Comparison of ENCODE assay signal across 19 mouse cellular contexts in genomic region chr10:67023092-67023491, GRCm38 (mm10).
"Had no signal": no experiment of that assay in that cellular context is flagged by ENCODE, and none has a peak within 500 bp of the region (broad histone marks: within the 10 kb centered on the region; RNA-seq: fewer than 3 reads in every experiment).

No protein-coding gene starts in this region.

- H3K27me3 ChIP-seq: kidney, embryonic 15.5 days; liver, embryonic 13.5 days; midbrain, embryonic 13.5 days; neural tube, embryonic 13.5 days; stomach, embryonic 15.5 days had no signal

- H3K4me3 ChIP-seq: kidney, embryonic 15.5 days; liver, embryonic 13.5 days; midbrain, embryonic 13.5 days; myocyte; neural tube, embryonic 13.5 days; stomach, embryonic 15.5 days had no signal

- DNase-seq: kidney, adult 11 months; kidney, adult 8-10 months; kidney, postnatal 10 days; kidney, postnatal 36 days; layer of hippocampus, postnatal 36 days; liver, embryonic 13.5 days; lung, adult 2 months; lung, postnatal 14 days; lung, postnatal 4 days; retina, postnatal 1 day; right cerebral cortex, postnatal 25 days; spleen, adult 18-20 months; thymus, adult 18-20 months; thymus, postnatal 36 days had no signal

- H3K27ac ChIP-seq: kidney, embryonic 15.5 days; liver, embryonic 13.5 days; midbrain, embryonic 13.5 days; neural tube, embryonic 13.5 days; stomach, embryonic 15.5 days had no signal
